Mouse (Mus musculus) heart, embryonic 12.5 days (tissue): ENCODE measurements around the gene Nr2c2ap. TPM values are rescaled to one million over a fixed set of nuclear protein-coding genes. Genes with fewer than 3 reads are reported as not detected.

Experiments
- ATAC-seq: fragments of 200-750 bp; cut with Nextera tagmentation; 2 replicates; pipeline ENCODE4 v1.8.0; 2017; ENCODE audit warnings: moderate TSS enrichment, moderate library complexity; ENCODE audit not compliant: insufficient number of reproducible peaks, low FRiP score
- H3K27ac ChIP-seq: fragments of 300-500 bp; sonication (generic); 2 replicates; pipeline ENCODE4 v1.5.1; 2016; ENCODE audit warnings: mild to moderate bottlenecking, moderate library complexity; ENCODE audit not compliant: poor library complexity, severe bottlenecking
- H3K27me3 ChIP-seq: fragments of 300-500 bp; sonication (generic); replicated peaks from 2 replicates; pipeline ENCODE4 v1.6.1; 2016; ENCODE audit warnings: mild to moderate bottlenecking, moderate library complexity
- H3K36me3 ChIP-seq: fragments of 300-500 bp; sonication (generic); 2 replicates; pipeline ENCODE4 v1.6.1; 2016; ENCODE audit warnings: mild to moderate bottlenecking, moderate library complexity
- H3K4me1 ChIP-seq: fragments of 300-500 bp; sonication (generic); replicated peaks from 2 replicates; pipeline ENCODE4 v1.6.1; 2016; ENCODE audit warnings: mild to moderate bottlenecking
- H3K4me2 ChIP-seq: fragments of 300-500 bp; sonication (generic); 2 replicates; pipeline ENCODE4 v1.6.1; 2016; ENCODE audit warnings: mild to moderate bottlenecking, moderate library complexity
- H3K4me3 ChIP-seq: fragments of 300-500 bp; sonication (generic); 2 replicates; pipeline ENCODE4 v1.5.1; 2016; ENCODE audit warnings: mild to moderate bottlenecking
- H3K9ac ChIP-seq: fragments of 300-500 bp; sonication (generic); 2 replicates; pipeline ENCODE4 v1.6.1; 2016; ENCODE audit warnings: mild to moderate bottlenecking, moderate library complexity
- H3K9me3 ChIP-seq: fragments of 300-500 bp; sonication (generic); replicated peaks from 2 replicates; pipeline ENCODE4 v1.6.1; 2016; ENCODE audit warnings: mild to moderate bottlenecking, moderate library complexity
- WGBS: fragments of 180-500 bp; shearing (Covaris S2); methylation state at CpG from one replicate; pipeline ENCODE4 v1.1.7; 2016; 5-methylcytosine and 5-hydroxymethylcytosine counted together
- polyA plus RNA-seq: library from polyadenylated mRNA; unstranded; fragments of >200 nt; fragmentation: Nextera tagmentation; extraction: Ambion mirVana; gene quantifications from 2 replicates; pipeline ENCODE4 v1.2.1, GENCODE M21; 2016

The Nr2c2ap gene
- polyA plus RNA-seq, 1 experiment from 2014 or later = 29.1 TPM

DNA sequence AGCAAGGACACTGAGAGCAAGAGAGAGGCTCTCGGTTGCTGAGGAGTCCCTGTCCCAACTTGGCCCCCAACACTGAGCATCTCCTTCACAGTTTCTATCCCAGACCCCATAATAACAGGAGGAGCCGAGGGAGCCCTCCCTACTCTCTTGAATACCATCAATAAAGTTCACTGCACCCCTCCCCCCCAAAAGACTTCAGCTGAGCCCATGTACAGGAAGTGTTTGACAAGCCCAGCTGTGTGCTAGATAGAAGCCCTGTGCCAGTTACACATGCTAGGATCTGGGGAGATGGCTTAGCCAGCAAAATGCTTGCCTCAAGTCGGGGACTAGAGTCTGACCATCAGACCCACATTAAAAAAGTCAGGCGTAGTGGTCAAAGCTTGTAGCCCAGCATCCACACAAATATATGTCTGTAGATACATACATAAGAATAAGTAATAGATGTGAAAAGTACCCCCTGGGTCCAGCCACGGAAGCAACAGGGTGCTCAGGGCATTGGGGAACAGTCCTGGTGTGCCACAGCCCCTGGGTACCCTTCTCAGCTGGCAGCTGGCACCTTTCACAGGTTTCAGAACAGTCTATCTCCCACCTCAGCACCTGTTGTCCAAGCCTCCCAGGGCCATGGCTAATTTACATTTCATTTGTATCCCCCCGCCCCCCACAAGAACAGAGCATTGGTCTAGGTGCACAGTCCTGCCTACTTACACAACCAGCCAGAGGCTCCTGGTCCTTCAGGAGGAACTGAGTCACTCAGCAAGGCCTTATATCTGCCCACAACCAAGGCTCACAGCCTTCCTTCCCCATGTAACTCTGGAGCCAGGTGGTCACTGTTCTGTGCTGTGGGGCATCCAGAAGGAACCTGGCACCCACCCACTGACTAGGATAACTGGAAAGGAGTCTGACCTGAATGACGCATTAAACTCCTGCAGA lies 16.8 kb downstream of the Nr2c2ap start:
- Histone ChIP-seq H3K9me3 (no peaks in the 10 kb centered on the region), H3K4me1 (0 out of 2 replicates have a peak, but pooled peaks cover 7% of the 10 kb centered on the region), H3K4me3 (no peak overlapping the region), H3K9ac (no peak overlapping the region), H3K27me3 (peaks cover 18% of the 10 kb centered on the region), H3K27ac (no peak overlapping the region), H3K36me3 (peaks cover 44% of the 10 kb centered on the region), H3K4me2 (no peak overlapping the region)
- 83% methylated on average over 7 of the region's 7 CpGs for WGBS
- ATAC-seq = no peak

DNA sequence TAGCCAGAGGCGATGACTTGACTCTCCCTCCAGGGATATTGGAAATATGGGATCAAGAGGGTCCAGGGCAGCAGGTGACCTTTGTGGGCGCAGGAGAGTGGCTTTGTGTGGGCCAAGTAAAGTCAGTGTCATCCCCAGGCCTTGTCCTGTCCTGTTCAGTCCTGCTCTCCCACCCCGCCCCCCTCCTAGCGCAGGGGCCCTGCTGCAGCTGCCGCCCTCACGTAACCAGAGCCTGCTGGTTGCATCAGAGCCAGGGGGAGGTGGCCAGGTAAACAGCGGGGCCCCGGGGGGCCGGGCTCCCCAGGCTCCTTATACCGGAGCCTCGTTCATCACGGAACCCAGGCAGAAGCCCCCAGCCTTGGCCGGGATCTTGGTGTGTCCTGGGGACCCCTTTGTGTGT lies 19.0 kb downstream of the Nr2c2ap start:
- WGBS = 17% methylated on average over 13 of the region's 13 CpGs
- Histone ChIP-seq H3K4me2 (no peak overlapping the region), H3K27me3 (peaks cover 32% of the 10 kb centered on the region), H3K9ac (no peak overlapping the region), H3K4me1 (0 out of 2 replicates have a peak, but pooled peaks cover 7% of the 10 kb centered on the region), H3K9me3 (no peaks in the 10 kb centered on the region), H3K4me3 (no peak overlapping the region), H3K36me3 (peaks cover 21% of the 10 kb centered on the region), H3K27ac (no peak overlapping the region)
- no peak for ATAC-seq

DNA sequence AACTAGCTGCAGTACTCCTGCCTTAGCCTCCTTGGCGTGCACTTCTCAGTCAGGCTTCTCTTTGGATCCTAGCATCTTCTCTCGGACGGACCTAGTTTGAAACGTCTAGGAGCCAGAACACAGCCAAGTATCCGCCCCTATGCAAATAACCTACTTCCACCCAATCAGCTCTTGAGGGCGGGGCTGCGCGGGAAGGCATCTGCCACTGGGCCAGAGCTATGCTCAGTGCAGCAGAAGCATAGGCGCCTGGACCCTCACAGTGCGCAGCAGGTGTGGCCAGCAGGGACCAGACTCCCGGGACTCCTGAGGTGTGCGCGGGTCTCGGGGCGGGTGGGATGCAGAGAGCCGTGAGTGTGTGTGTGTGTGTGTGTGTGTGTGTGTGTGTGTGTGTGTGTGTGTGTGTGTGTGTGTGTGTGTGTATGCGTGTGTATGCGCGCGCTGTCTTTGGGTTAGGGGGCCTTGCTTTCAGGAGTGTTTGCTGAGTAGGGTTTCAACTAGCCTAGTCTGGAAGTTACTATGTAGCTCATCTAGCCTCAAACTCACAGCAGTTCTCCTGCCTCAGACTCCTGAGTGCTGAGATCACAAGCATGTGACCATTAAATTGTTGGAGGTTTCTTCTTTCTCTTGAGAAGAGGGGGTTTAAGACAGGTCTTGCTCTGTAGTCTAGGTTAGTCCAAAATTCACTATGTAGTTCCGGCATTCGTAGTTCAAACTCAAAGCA lies 21.6 kb downstream of the Nr2c2ap start:
- Histone ChIP-seq H3K27ac (no peak overlapping the region), H3K4me1 (0 out of 2 replicates have a peak, but pooled peaks cover 7% of the 10 kb centered on the region), H3K4me2 (peak overlapping the region; percentile 57), H3K9me3 (no peaks in the 10 kb centered on the region), H3K36me3 (no peaks in the 10 kb centered on the region), H3K27me3 (peaks cover 53% of the 10 kb centered on the region), H3K9ac (no peak overlapping the region), H3K4me3 (no peak overlapping the region; the same call in 1 of the 2 replicates)
- 10% methylated on average over 18 of the region's 22 CpGs for WGBS
- peak; percentile 88 for ATAC-seq

DNA sequence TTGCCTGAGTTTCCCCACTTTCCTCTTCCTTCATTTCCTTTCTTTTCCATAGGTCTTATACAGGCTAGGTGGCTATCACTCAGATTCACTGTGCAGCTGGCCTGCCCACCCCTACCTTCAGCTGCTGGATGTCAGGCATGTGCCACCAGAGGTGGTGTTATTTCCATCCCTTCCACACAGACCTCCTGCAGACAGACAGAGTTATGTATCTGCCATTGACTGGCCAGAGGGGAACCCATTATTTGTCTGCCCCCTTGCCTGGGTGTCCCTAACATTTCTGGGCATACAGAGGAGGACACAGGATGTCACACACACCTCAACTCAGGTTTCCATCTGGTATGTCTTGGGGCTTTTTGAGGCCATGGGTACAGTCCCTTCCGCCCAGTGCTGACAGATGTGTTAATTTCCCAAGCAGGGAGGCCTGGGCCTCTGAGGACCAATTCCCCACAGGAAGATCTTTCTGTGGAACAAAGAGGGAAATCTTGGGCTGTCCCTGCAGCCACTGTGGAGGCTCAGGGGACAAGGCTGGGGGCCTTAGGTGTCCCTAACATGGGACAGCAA lies 26.2 kb downstream of the Nr2c2ap start:
- H3K27ac ChIP-seq = no peak overlapping the region
- no peak overlapping the region for H3K4me3 ChIP-seq
- no peak for ATAC-seq
- H3K9ac ChIP-seq = no peak overlapping the region
- H3K9me3 ChIP-seq = no peaks in the 10 kb centered on the region
- no peak overlapping the region for H3K4me2 ChIP-seq
- WGBS = 84% methylated on average over 1 of the region's 1 CpGs
- H3K4me1 ChIP-seq = 0 out of 2 replicates have a peak, but pooled peaks cover 6% of the 10 kb centered on the region
- no peaks in the 10 kb centered on the region for H3K36me3 ChIP-seq
- peaks cover 45% of the 10 kb centered on the region for H3K27me3 ChIP-seq

DNA sequence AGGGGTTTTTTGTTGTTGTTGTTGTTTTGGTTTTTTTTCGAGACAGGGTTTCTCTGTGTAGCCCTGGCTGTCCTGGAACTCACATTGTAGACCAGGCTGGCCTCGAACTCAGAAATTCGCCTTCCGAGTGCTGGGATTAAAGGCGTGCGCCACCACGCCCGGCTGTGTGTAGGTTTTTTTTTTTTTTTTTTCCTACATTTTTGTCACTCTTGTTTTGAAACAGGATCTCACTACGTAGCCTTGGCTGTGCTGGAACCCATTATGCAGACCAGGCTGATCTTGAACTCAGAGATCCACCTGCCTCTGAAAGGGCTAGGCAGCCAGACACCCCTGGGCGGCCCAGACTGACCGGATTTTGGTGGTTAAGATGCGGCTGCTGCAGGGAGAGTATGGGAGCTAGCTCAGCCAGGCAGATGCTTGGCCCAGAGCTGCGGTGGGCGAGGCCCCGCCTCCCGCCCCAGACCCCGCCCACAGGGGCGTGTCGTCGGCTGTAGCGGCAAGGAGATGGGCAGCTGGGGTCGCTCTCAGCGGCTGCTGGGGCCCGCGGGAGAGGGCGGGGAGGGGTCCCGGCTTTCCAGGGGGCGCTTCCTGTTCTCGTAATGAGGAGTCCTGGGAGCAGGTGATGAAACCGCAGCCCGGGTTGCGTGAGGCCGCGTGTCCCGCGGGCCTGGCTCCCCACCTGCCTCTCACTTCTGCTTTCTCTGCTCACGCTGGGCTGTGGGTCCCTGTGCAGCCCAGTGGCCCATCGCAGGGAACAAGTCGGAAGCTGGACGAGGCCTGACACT lies 27.1 kb downstream of the Nr2c2ap start:
- Histone ChIP-seq H3K4me3 (peak overlapping the region; percentile 59), H3K4me1 (no peaks in the 10 kb centered on the region), H3K36me3 (no peaks in the 10 kb centered on the region), H3K9ac (peak overlapping the region; percentile 54), H3K27me3 (peaks cover 45% of the 10 kb centered on the region), H3K27ac (no peak overlapping the region), H3K4me2 (peak overlapping the region; percentile 87), H3K9me3 (no peaks in the 10 kb centered on the region)
- peak; percentile 82 for ATAC-seq
- 12% methylated on average over 39 of the region's 40 CpGs for WGBS

DNA sequence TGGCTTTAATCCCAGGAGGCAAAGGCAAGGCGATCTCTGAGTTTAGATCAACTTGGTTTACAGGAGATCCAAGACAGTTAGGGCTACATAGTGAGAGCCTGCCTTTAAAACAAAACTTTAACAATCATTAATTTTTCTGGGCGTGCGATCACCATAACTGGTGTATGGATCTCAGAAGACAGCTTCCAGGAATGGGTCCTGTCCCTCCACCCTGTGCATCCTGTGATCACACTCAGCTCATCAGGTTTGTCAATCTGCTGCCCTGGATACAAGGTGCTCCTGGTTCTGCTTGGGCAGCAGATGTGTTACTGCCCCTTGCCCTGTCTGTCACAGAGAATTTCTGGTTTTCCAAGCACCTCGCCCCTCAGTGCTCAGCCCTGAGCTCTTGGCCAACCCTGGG lies 28.1 kb downstream of the Nr2c2ap start:
- H3K4me2 ChIP-seq = no peak overlapping the region

DNA sequence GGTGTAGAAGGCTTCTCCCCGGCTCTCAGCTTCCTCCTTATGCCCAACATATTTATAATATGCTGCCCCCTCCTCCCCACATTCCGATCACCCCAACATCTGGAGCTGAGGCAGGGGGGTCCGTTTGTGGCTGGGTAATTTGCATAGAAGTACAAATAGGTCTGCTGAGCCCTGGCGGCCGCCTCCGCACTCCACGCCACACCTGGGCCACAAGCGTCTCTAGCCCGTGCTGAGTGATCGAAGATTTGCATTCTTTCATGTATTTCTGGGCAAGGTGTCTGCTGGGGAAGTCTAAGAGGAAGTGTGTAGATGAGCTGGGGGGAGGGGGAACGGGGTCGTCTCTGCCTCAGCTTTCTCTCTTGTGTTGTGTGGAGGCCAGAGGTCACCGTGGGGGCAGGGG lies 28.9 kb downstream of the Nr2c2ap start:
- no peak overlapping the region for H3K9ac ChIP-seq
- peaks cover 53% of the 10 kb centered on the region for H3K27me3 ChIP-seq
- 59% methylated on average over 13 of the region's 13 CpGs for WGBS
- no peaks in the 10 kb centered on the region for H3K4me1 ChIP-seq
- H3K4me2 ChIP-seq = no peak overlapping the region
- H3K9me3 ChIP-seq = no peaks in the 10 kb centered on the region
- no peak for ATAC-seq
- H3K27ac ChIP-seq = no peak overlapping the region
- H3K36me3 ChIP-seq = no peaks in the 10 kb centered on the region
- no peak overlapping the region for H3K4me3 ChIP-seq

More for the DNA sequence above, 28.1 kb downstream of the Nr2c2ap start:
- H3K4me1 ChIP-seq = no peaks in the 10 kb centered on the region
- H3K27ac ChIP-seq = no peak overlapping the region
- no peak overlapping the region for H3K9ac ChIP-seq
- 81% methylated on average over 4 of the region's 4 CpGs for WGBS
- H3K9me3 ChIP-seq = no peaks in the 10 kb centered on the region
- no peak overlapping the region for H3K4me3 ChIP-seq
- H3K36me3 ChIP-seq = no peaks in the 10 kb centered on the region
- no peak for ATAC-seq
- H3K27me3 ChIP-seq = peaks cover 49% of the 10 kb centered on the region

DNA sequence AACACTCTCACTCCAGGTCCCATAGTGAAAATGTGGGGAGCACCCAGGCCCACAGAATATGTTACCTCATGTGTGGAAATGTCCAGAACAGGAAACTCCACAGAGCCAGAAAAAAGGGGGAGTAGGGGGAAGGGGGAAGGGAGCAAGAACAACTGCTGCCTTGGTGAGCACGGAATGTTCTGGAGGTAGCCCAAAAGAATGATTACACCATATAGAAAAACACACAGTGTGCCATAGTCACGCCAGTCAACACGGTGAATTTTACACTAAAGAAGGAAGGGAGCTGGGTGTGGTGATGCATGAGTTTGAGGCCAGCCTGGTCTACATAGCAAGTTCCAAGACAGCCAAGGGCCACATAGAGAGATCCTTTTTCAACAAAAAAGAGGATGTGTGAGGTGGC lies 32.2 kb downstream of the Nr2c2ap start:
- ATAC-seq = no peak
- Histone ChIP-seq H3K9ac (no peak overlapping the region), H3K27me3 (peaks cover 57% of the 10 kb centered on the region), H3K4me3 (no peak overlapping the region), H3K4me1 (peaks cover 5% of the 10 kb centered on the region; the same call in 1 of the 2 replicates), H3K4me2 (no peak overlapping the region), H3K27ac (no peak overlapping the region), H3K9me3 (no peaks in the 10 kb centered on the region), H3K36me3 (no peaks in the 10 kb centered on the region)
- 85% methylated on average over 3 of the region's 3 CpGs for WGBS

DNA sequence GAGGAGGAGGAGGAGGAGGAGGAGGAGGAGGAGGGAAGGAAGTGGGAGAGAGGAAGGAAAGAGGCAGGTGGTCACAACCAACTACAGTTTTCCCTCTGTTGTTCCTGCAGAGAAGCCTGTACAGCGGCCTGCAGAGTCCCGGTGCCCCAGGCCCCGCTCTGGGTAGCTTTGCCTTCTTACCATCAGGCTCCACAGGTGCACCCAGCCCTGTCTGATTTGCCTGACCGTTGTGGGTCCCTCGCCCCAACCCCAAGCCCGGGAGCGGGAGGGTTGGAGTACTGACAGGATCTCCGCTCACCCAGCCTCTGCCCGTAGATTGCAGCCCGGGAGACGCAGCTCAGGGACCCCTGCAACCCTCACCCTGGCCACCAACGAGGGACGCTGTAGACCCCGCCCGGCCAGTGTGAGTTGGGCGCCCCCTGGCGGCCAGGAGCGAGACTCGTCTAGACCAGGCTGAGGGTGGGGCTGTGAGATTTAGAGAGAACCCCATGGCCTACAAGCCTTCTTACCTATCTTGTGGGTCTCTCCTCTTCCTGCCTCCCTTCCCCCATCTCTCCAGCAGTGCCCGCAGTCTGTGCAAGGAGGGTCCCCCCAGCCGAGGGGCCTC lies 35.5 kb downstream of the Nr2c2ap start:
- peak overlapping the region; percentile 42; the same call in 1 of the 2 replicates for H3K9ac ChIP-seq
- 3% methylated on average over 21 of the region's 21 CpGs for WGBS
- no peak overlapping the region for H3K27ac ChIP-seq
- H3K36me3 ChIP-seq = no peaks in the 10 kb centered on the region
- H3K4me2 ChIP-seq = peak overlapping the region; percentile 56
- peaks cover 10% of the 10 kb centered on the region; the same call in 1 of the 2 replicates for H3K4me1 ChIP-seq
- H3K27me3 ChIP-seq = peaks cover 57% of the 10 kb centered on the region
- no peaks in the 10 kb centered on the region for H3K9me3 ChIP-seq
- peak overlapping the region; percentile 12; the same call in 1 of the 2 replicates for H3K4me3 ChIP-seq
- ATAC-seq = peak; percentile 72

DNA sequence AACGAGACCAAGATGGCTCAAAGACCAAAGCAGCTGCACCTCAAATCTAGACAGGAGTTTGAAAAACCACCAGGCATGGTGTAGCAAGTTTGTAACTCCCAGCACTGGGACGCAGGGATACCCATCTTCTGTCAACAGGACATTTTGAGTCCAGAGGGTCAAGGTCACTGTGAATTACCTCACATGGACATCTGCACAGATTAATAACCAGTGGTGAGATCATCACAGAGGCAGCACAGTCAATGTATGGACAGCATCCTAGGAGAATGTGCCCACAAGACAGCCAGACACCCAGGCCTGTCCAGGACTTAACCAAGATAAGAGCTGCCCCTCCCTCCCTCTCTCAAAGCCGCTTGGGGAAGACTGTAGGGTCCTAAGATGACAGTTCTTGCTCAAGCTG lies 39.0 kb downstream of the Nr2c2ap start:
- 59% methylated on average over 3 of the region's 3 CpGs for WGBS
- no peak for ATAC-seq
- H3K36me3 ChIP-seq = no peaks in the 10 kb centered on the region
- peaks cover 30% of the 10 kb centered on the region for H3K4me1 ChIP-seq
- H3K4me3 ChIP-seq = no peak overlapping the region
- no peak overlapping the region for H3K27ac ChIP-seq
- no peak overlapping the region for H3K9ac ChIP-seq
- H3K9me3 ChIP-seq = no peaks in the 10 kb centered on the region
- H3K27me3 ChIP-seq = peaks cover 30% of the 10 kb centered on the region
- no peak overlapping the region for H3K4me2 ChIP-seq
